Mouse (Mus musculus) CD4-positive, CD25-positive, alpha-beta regulatory T cell, adult 2 months (primary cell): ENCODE data around the gene Cep83.

ENCODE experiments used
- DNase-seq: peaks from one replicate; pipeline ENCODE4 v3.0.0-alpha.2; 2012; ENCODE audit warnings: low read depth, low spot score

Gene Cep83

DNA sequence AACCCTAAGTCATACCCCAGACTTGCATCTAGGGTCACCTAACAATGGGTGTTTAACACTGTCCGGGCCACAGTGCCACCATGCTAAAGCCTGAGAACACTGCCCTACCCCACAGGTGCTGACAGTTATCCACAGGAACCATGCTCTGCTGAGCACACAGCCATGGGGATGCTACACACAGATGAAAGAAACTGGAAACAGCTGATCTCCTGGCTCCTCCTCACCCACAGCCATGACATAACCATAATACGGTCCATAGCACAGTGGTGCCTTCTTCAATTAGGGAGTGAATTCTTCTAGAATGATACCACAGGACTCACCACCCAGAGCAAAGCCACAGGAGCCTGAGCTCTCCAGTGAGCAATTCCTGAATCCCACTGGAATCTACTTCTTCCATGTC, 137.5 kb downstream of the Cep83 start:
- DNase-seq, result no peak

DNA sequence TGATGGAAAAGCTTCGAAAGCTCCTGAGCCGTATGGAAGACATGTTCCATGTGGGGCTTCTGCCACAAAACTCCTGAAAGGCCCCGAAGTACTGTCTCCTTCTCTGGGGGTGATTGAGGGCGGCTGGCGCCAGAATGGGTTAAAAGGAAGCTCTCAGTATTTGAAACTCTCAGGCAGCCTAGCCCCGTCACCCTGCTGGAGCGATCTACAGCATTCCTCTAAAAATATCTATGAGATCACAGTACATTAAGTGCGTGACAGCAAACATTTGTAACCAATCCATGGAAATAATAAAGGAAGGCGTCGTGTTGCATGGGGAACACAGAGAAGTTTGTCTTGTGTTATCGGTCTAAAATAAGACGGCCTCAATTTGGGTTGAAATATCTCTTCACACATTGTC, 138.0 kb downstream of the Cep83 start:
- no peak for DNase-seq

DNA sequence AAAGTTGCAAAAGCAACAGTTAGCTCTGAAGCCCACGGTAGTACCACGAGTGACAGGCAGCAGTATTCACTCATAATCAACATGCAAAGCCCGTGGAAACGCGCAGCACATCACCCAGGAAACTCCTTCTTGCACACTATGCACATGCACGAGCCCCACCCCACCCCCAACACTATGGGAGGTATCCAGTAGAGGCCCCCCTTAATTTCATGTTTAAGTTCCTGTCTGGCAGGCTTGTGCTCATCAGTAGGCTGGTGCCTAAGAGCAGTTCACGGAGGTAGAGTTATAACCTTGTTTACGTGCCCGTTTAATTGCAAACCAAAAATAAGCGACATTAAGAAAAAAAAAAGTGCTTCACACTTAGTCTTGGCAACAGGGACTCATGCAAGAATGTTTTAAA, 138.9 kb downstream of the Cep83 start:
- peak; percentile 44 for DNase-seq

DNA sequence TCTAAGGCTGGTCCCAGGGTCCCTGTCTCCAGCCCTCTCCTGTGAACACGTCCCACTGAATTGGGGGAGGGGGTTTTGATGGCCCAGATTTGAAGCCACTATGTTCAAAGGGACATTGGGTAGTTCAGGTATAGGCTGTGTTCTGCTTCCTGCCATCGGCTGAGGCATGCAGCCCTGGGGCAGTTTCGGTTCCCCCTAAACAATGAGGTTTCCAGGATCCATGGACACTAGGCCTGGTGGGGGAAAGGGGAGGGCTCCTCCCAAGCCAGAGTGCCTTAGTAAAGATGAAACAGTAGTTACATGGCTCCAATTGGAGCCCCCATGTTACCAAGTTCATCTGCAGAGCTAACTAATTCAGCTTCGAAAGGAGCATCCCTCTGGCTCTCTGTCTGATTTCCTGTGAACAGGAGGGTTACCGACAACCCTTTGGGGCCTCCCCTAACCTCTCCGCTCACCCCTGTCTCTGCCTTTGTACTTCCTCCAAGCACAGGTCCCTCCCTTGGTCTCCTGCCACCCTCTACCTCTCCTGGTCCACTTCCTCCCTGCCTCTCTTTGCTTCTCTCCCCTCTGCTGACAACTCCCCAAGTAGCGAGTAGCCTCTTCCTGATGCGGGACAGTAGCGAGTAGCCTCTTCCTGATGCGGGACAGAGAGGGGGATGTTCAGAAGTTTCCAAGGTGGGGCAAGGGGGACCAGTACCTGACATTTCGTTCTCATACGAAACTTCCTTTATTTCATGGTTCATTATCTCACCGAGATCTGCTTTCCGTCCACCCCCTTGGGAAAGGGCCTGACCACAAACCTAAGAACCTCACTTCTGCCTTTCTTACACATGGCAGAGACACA, 139.7 kb downstream of the Cep83 start:
- peak; percentile 79 for DNase-seq

DNA sequence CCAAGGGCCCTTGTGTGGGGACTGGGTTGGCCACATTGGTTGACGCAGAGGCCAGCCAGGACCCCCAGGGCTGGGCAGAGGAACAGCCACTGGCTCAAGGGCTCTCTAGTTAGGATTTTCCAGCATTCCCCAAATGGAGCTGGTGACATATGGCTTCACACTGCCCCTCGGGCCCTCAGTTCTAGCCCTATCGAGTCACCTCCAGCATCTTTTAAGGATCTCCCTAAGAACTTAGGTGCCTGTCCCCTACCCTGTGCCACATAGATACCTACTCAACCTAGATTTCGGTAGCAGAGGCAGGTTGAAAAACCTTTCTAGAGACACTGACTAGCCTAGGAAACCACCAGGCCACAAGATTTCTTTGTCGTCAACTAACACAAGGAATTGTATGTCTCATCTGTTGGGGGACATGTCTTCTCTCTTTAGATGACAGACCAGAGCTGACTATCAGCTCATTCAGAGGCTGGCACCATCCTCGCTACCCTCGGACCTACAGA, 140.3 kb downstream of the Cep83 start:
- peak; percentile 41 for DNase-seq

DNA sequence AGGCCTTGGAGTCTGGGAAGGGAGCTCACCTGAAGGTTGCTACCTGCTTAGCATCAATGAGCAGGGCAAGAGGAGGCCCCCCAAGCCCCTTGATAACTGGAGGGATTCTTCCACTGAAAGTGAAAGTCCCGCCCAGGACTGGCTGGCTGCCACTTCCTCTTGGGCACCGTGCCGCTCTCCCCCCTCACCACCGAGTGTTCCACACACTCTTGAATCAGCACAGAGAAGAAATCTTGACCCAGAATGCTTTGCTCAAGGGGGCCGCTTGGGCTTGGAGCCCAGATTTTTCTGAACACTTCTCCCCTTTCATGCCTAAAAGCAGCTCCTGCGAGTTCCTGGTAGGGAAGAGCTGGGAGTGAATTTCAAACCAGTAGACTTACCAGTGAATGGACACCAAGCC, 141.0 kb downstream of the Cep83 start:
- peak; percentile 78 for DNase-seq

DNA sequence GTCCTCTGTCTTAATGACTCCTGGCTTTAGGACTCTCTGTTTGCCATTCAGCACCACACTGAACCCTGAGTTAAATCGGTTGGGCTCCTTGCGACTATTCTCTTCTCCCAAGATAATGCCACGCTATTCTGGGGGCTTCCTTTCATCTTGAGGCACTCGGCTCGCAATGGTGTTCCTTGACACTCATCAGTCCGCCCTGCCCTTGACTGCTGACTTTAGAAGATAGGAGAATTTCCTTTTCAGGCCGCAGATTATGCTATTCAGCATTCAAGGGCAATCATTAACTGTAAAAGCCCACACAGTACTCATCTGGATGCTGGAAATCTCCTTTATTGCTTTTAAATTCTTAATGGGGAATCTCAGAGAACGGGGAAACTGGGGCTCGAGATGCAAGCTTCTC, 147.4 kb downstream of the Cep83 start:
- no peak for DNase-seq
